Mouse (Mus musculus): ENCODE data around the gene Osbpl6.
A peak's percentile ranks its signal among the peaks of the same experiment; 100 is the strongest.

Gene Osbpl6

GRCm38 (mm10) chr2:76406151-76406936, at the start of gene Osbpl6:
Gene Osbpl6, plus strand, starts transcription at chr2:76406508.
- peak; percentile 7 for DNase-seq

GRCm38 (mm10) chr2:76360226-76360625, 46.1 kb upstream of the Osbpl6 start, which contains the start of gene Cyct:
Gene Cyct, minus strand, starts transcription at chr2:76360450.
- no peak for DNase-seq

GRCm38 (mm10) chr2:76362111-76362510, 44.2 kb upstream of the Osbpl6 start:
- no peak for DNase-seq

- DNase-seq, result no peak
Observed at GRCm38 (mm10) chr2:76365811-76366210, 40.5 kb upstream of the Osbpl6 start.

GRCm38 (mm10) chr2:76367188-76367922, 39.0 kb upstream of the Osbpl6 start:
- peak; percentile 77 for DNase-seq

- DNase-seq, result no peak
Observed at GRCm38 (mm10) chr2:76368861-76369660, 37.2 kb upstream of the Osbpl6 start.

- DNase-seq, result peak; percentile 89
Observed at GRCm38 (mm10) chr2:76369821-76370655, 36.3 kb upstream of the Osbpl6 start, which contains the start of gene Rbm45. Gene Rbm45, plus strand, starts transcription at chr2:76369984.

- DNase-seq, result no peak
Observed at GRCm38 (mm10) chr2:76370656-76370922, 35.7 kb upstream of the Osbpl6 start.

GRCm38 (mm10) chr2:76372244-76372643, 34.1 kb upstream of the Osbpl6 start:
- DNase-seq, result no peak

GRCm38 (mm10) chr2:76374544-76375206, 31.6 kb upstream of the Osbpl6 start:
- no peak for DNase-seq

GRCm38 (mm10) chr2:76378646-76379045, 27.7 kb upstream of the Osbpl6 start:
- no peak for DNase-seq

- no peak for DNase-seq
Observed at GRCm38 (mm10) chr2:76386531-76386930, 19.8 kb upstream of the Osbpl6 start.

GRCm38 (mm10) chr2:76400178-76400577, 6.1 kb upstream of the Osbpl6 start:
- no peak for DNase-seq

- no peak for DNase-seq
Observed at GRCm38 (mm10) chr2:76405596-76406150, 635 bp upstream of the Osbpl6 start.

- peak; percentile 7 for DNase-seq
Observed at GRCm38 (mm10) chr2:76406937-76407441, 681 bp downstream of the Osbpl6 start.

- DNase-seq, result no peak
Observed at GRCm38 (mm10) chr2:76409526-76409925, 3.2 kb downstream of the Osbpl6 start.

GRCm38 (mm10) chr2:76409986-76410385, 3.7 kb downstream of the Osbpl6 start:
- no peak for DNase-seq

- DNase-seq, result no peak
Observed at GRCm38 (mm10) chr2:76412924-76413323, 6.6 kb downstream of the Osbpl6 start.

- DNase-seq, result no peak
Observed at GRCm38 (mm10) chr2:76417446-76418141, 11.3 kb downstream of the Osbpl6 start.

- no peak for DNase-seq
Observed at GRCm38 (mm10) chr2:76418142-76418518, 11.8 kb downstream of the Osbpl6 start.

Data from thymus, postnatal 25 days (tissue).